Mouse (Mus musculus) forebrain, embryonic 12.5 days (tissue): Measurements from ENCODE around the gene Pheta2. TPM values are rescaled to one million over a fixed set of nuclear protein-coding genes. Genes with fewer than 3 reads are reported as not detected.
"Not testable (repeated sequence)": the region's sequence is repeated elsewhere in the genome, so short reads cannot be mapped to it uniquely, and the experiment has no call there.

Experiments
- ATAC-seq: fragments of 200-750 bp; cut with Nextera tagmentation; 2 replicates; pipeline ENCODE4 v1.8.0; 2017; ENCODE audit warnings: moderate TSS enrichment; ENCODE audit not compliant: low FRiP score
- H3K27ac ChIP-seq: fragments of 300-500 bp; sonication (generic); 2 replicates; pipeline ENCODE4 v1.5.1; 2016; ENCODE audit warnings: mild to moderate bottlenecking
- H3K27me3 ChIP-seq: fragments of 300-500 bp; sonication (generic); 2 replicates; pipeline ENCODE4 v1.6.1; 2016; ENCODE audit warnings: mild to moderate bottlenecking
- H3K36me3 ChIP-seq: fragments of 300-500 bp; sonication (generic); replicated peaks from 2 replicates; pipeline ENCODE4 v1.6.1; 2016; ENCODE audit warnings: mild to moderate bottlenecking
- H3K4me1 ChIP-seq: fragments of 300-500 bp; sonication (generic); 2 replicates; pipeline ENCODE4 v1.6.1; 2016
- H3K4me2 ChIP-seq: fragments of 300-500 bp; sonication (generic); 2 replicates; pipeline ENCODE4 v1.6.1; 2016; ENCODE audit warnings: mild to moderate bottlenecking, moderate library complexity
- H3K4me3 ChIP-seq: fragments of 300-500 bp; sonication (generic); replicated peaks from 2 replicates; pipeline ENCODE4 v1.5.1; 2016; ENCODE audit warnings: mild to moderate bottlenecking
- H3K9ac ChIP-seq: fragments of 300-500 bp; sonication (generic); 2 replicates; pipeline ENCODE4 v1.6.1; 2016; ENCODE audit warnings: mild to moderate bottlenecking
- H3K9me3 ChIP-seq: fragments of 300-500 bp; sonication (generic); 2 replicates; pipeline ENCODE4 v1.6.1; 2016
- WGBS: fragments of 180-500 bp; shearing (Covaris S2); methylation state at CpG from one replicate; pipeline ENCODE4 v1.1.7; 2016; 5-methylcytosine and 5-hydroxymethylcytosine counted together
- polyA plus RNA-seq: library from polyadenylated mRNA; unstranded; fragments of >200 nt; fragmentation: Nextera tagmentation; extraction: Ambion mirVana; gene quantifications from 2 replicates; pipeline ENCODE4 v1.2.1, GENCODE M21; 2016

The Pheta2 gene
- polyA plus RNA-seq, 1 experiment from 2014 or later, result 3.6 TPM

DNA sequence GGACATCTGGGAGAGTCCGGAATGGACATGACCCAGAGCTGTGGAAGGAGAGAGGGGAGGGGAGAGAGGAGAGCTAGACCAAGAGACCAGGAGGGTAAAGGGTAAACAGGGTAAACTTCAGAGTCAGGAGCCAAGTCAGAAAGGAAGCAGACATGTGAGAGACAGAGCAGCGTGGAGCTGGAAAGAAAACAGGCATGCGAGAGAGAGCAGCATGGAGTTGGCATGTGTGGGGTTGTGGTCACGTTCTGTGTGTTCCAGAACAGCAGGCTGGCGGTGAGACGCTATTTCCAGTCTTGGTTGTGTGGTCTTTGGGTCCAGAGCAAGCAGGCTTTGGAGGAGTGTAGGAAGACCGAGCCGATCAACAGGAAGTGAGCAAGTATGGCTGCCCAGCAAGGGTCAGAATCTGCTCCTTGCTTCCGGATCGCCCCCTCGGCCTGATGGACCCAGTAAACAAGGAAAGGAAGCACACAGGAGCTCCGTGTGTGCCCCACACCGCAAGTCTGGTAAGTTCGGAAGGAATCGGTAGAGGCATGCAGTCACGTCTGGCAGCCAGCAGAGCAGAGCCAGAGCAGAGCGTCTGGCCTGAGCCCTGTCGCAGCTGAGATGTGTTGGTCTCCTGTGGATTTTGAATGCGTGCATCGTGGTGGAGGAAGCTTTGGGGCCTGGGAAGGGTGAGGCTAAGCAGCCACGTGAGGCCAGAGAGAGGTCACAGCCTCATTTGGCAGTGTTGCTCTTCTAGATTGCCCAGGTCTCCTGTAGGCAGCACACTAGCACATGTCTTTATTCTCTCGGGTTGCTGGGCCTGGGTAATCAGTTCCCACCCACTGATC lies 19.9 kb downstream of the Pheta2 start:
- ATAC-seq, result no peak
- no peak overlapping the region for H3K27ac ChIP-seq
- peaks cover 4% of the 10 kb centered on the region; the same call in 1 of the 2 replicates for H3K4me1 ChIP-seq
- no peak overlapping the region for H3K4me3 ChIP-seq
- no peak overlapping the region for H3K9ac ChIP-seq
- H3K36me3 ChIP-seq, result no peaks in the 10 kb centered on the region
- H3K27me3 ChIP-seq, result no peaks in the 10 kb centered on the region
- H3K9me3 ChIP-seq, result no peaks in the 10 kb centered on the region
- no peak overlapping the region for H3K4me2 ChIP-seq
- 69% methylated on average over 22 of the region's 22 CpGs for WGBS

DNA sequence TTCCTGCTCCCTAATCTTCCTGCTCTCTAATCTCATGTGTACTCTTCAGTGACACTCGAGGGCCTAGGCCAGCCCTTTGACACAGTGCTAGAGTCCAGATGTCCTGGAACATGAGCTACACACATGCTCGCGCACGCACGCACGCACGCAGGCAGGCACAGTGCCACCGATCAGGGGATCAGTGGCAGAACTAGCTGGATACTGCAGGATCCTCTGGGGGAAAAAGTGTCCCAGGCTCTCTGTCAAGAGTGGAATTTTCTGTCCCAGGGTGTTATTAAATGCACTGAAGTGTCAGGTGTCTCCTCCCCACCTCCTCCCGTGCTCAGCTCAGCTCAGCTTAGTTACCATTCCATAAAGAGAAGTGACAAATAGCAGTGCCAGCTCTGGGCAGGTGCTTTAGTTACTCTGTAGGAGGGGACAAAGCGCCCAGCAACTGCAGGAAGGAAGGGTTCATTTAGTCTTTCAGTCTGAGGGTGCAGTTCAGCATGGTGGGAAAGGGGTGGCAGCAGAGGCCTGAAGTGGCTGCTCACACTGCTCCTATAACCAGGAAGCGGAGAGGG lies 22.8 kb downstream of the Pheta2 start:
- WGBS, result 76% methylated on average over 11 of the region's 11 CpGs
- Histone ChIP-seq H3K4me2 (no peak overlapping the region), H3K9me3 (no peaks in the 10 kb centered on the region), H3K4me3 (no peak overlapping the region), H3K36me3 (no peaks in the 10 kb centered on the region), H3K9ac (no peak overlapping the region), H3K27ac (no peak overlapping the region), H3K27me3 (no peaks in the 10 kb centered on the region), H3K4me1 (no peaks in the 10 kb centered on the region)
- ATAC-seq, result no peak

DNA sequence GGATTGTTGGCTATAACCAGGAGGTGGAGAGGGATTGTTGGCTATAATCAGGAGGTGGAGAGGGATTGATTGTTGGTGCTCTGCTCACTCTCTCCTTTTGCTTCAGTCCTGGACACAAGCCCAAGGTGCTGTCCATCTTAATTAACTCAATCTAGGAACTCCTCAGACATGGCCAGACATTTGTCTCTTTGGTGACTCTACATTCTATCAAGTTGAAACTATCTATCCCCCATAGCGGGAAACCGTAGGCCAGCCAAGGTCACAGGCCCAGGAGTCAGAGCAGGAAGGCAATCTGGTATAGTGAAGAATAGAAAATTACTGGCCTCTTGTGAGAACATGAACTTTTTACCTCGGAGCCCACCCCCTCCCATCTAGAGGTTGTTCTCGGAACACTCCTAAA lies 23.5 kb downstream of the Pheta2 start:
- no peak for ATAC-seq
- Histone ChIP-seq H3K27ac (no peak overlapping the region), H3K9ac (no peak overlapping the region)

DNA sequence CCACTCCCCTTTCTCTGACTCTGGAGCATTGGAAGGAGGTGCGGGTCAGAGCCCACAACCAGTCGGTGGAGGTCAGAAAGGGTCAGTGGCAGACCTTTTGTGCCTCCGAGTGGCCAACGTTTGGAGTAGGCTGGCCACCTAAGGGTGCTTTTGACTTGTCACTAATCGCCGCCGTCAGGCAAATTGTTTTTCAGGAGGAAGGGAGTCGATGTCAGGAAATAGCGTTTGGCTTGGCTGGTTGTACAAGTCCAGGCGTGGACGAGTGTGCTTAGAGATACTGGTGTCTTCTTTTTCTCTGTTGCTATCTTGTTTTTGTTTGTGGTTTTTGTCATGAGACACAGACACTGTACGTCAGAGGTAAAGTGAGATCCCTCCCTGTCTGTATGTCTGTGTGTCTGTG lies 25.1 kb downstream of the Pheta2 start:
- H3K9ac ChIP-seq, H3K36me3 ChIP-seq, H3K27me3 ChIP-seq, H3K27ac ChIP-seq, ATAC-seq, H3K4me2 ChIP-seq, H3K4me3 ChIP-seq, H3K4me1 ChIP-seq, H3K9me3 ChIP-seq: not testable (repeated sequence)
- WGBS, result 77% methylated on average over 11 of the region's 12 CpGs

More for the DNA sequence above, 23.5 kb downstream of the Pheta2 start:
- no peaks in the 10 kb centered on the region for H3K36me3 ChIP-seq
- H3K27me3 ChIP-seq, result no peaks in the 10 kb centered on the region
- WGBS, result 94% methylated on average over 4 of the region's 4 CpGs
- H3K4me1 ChIP-seq, result no peaks in the 10 kb centered on the region
- H3K4me3 ChIP-seq, result no peak overlapping the region
- H3K9me3 ChIP-seq, result no peaks in the 10 kb centered on the region
- no peak overlapping the region for H3K4me2 ChIP-seq

DNA sequence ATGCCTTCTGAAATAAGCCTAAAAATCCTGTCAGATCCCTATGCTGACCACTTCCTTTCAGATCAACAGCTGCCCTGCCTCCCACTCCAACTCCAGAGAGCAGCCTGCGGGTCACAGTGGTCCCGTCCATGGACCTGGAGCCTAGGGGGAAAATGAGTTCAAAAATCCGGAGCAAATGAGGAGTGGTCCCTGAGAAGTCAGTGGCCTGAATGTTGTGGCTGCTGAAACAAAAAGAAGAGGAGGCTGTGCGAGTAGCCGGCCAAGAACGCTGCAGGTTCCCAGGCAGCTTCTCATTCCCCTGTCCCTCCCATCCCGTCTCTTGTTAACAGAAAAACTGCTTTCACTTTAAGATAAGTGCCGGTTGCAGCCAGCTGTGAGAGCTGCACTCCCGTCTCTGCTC lies 25.8 kb downstream of the Pheta2 start:
- not testable (repeated sequence) for H3K27ac ChIP-seq, H3K27me3 ChIP-seq, H3K9me3 ChIP-seq, H3K36me3 ChIP-seq, ATAC-seq, H3K4me3 ChIP-seq, H3K9ac ChIP-seq, H3K4me2 ChIP-seq, H3K4me1 ChIP-seq
- WGBS, result 16% methylated on average over 6 of the region's 9 CpGs

DNA sequence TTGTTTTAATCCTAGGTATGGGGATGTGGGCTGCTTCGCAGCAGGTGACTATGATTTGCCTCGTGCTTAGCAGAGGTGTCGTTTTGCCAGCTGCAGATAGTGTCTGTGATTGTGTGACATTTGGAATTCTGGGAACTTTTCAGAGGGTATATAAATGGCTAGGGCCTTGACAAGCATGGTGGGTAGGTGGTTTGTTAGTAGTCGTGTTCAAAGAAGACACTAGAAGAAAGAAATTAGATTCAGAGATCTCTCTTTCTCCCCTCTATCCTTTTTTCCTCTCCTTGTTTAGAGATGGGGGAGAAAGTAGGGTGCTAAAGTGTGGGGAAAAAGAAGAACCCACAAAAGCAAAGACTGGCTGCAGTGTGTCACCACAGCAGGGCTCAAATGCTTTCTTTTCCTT lies 29.4 kb downstream of the Pheta2 start:
- no peak for ATAC-seq
- 92% methylated on average over 4 of the region's 4 CpGs for WGBS

DNA sequence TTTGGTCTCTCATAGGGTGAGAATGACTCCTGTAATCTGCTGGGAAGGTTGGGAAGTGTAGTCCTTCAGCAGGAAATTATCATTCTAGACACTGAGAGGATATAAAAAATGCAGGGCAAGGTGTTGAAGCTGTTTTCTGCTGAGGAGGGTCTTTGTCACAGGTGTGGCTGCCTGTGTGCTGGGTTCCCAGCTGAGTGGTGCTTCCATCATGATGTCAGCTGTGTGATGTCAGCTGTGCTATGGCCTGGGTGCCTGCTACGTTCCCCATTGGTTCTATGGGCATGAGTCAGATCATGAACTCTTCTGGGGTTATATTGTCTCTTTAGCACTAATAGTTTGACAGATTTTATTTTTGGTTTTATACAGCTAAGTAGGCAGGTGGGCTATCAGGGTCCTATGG lies 30.1 kb downstream of the Pheta2 start:
- WGBS, result 83% methylated on average over 1 of the region's 1 CpGs

More for the DNA sequence above, 29.4 kb downstream of the Pheta2 start:
- Histone ChIP-seq H3K4me3 (no peak overlapping the region), H3K9me3 (no peaks in the 10 kb centered on the region), H3K9ac (no peak overlapping the region), H3K27me3 (no peaks in the 10 kb centered on the region), H3K4me1 (no peaks in the 10 kb centered on the region), H3K4me2 (no peak overlapping the region), H3K36me3 (no peaks in the 10 kb centered on the region), H3K27ac (no peak overlapping the region)

DNA sequence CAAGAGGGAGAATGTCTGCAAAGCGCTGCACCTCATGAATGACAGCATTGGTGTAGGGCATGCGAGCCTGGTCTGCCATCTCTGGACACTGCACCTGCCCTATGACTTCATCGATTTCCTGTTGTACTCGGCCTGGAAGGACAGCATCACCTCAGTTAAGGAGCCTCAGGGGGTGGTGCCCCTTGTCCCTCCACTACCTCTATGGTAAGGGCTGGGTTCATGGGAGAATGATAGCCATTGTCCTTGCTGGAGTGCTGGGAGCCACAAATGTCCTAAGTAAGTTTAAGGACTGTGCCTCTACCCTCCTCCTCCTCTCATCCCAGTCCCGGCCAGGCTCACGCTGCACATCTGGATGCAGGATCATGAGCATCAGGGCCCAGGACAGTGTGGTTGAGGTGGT lies 33.7 kb downstream of the Pheta2 start:
- H3K4me3 ChIP-seq, result no peak overlapping the region
- ATAC-seq, result no peak
- no peak overlapping the region for H3K4me2 ChIP-seq
- no peak overlapping the region for H3K9ac ChIP-seq
- H3K27me3 ChIP-seq, result no peaks in the 10 kb centered on the region
- WGBS, result 88% methylated on average over 6 of the region's 6 CpGs
- H3K4me1 ChIP-seq, result peaks cover 8% of the 10 kb centered on the region; the same call in 1 of the 2 replicates
- H3K9me3 ChIP-seq, result no peaks in the 10 kb centered on the region
- H3K36me3 ChIP-seq, result no peaks in the 10 kb centered on the region
- H3K27ac ChIP-seq, result no peak overlapping the region

More for the DNA sequence above, 30.1 kb downstream of the Pheta2 start:
- Histone ChIP-seq H3K4me3 (no peak overlapping the region), H3K9ac (no peak overlapping the region), H3K9me3 (no peaks in the 10 kb centered on the region), H3K36me3 (no peaks in the 10 kb centered on the region), H3K27me3 (no peaks in the 10 kb centered on the region), H3K27ac (no peak overlapping the region), H3K4me2 (no peak overlapping the region), H3K4me1 (no peaks in the 10 kb centered on the region)
- ATAC-seq, result no peak

DNA sequence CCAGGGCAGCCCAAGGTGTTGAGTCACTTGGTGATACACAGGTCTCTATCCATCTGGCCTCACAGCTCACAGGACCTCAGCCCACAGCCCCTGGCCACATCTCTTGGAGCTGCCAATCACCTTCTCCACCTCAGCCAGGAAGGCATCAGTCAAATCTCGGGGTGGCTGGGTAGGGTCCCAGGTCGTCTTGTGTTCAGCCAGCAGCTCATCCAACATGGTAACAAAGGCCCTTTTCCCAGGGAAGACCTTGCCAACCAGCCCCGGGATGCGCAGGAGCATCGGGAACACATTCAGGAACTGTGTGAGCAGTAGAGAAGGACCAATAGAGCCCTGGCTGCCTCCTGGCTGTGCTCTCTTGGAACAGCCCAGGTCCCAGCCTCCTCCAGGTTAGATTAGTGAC lies 34.2 kb downstream of the Pheta2 start:
- no peak overlapping the region for H3K4me3 ChIP-seq
- no peak overlapping the region for H3K27ac ChIP-seq
- H3K9me3 ChIP-seq, result no peaks in the 10 kb centered on the region
- 88% methylated on average over 5 of the region's 5 CpGs for WGBS
- H3K4me1 ChIP-seq, result peaks cover 10% of the 10 kb centered on the region; the same call in 1 of the 2 replicates
- H3K4me2 ChIP-seq, result no peak overlapping the region
- no peak for ATAC-seq
- no peaks in the 10 kb centered on the region for H3K27me3 ChIP-seq
- H3K36me3 ChIP-seq, result no peaks in the 10 kb centered on the region
- no peak overlapping the region for H3K9ac ChIP-seq

DNA sequence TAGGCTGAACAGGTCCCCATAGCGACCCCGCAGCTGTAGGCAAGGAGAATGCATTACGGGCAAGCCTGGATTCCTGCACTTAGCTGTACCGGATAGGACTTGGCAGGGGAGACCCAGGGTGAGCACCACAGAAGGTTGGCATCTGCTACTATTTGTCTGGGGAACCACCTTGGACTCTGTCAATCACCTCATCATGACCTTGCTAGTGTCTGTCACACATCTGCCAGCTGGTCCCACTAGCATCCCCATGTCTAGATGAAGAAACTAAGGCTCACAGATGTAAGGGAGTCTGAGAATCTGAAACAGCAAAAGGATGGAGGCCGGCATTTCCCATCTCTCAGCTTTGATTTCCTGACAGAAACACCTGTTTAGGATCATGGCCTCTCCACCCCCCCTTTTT lies 35.7 kb downstream of the Pheta2 start:
- ATAC-seq, result no peak
- Histone ChIP-seq H3K27ac (no peak overlapping the region), H3K4me3 (no peak overlapping the region), H3K4me2 (no peak overlapping the region), H3K36me3 (no peaks in the 10 kb centered on the region), H3K9ac (no peak overlapping the region), H3K27me3 (no peaks in the 10 kb centered on the region), H3K4me1 (peaks cover 16% of the 10 kb centered on the region; the same call in 1 of the 2 replicates), H3K9me3 (no peaks in the 10 kb centered on the region)
- WGBS, result 79% methylated on average over 5 of the region's 5 CpGs

DNA sequence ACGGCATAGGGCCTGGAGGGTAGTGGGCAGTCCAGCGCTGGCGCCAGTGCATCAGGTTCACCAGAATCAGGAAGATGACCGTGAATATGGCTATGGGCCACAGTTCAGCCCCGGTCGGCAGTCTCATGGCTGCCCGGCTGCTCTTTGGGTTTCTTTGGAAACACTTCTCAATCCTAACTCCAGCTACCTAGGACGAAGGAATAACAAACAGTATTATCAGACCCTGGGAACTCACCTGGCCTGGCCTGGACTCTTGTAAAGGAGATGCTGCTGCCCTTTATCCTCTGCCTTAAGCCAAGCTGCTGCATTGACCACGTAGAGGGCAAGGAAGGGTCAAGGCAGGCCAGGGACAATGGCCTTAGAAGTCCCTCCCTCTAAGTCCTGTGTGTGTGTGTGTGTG lies 37.1 kb downstream of the Pheta2 start:
- 86% methylated on average over 9 of the region's 9 CpGs for WGBS
- Histone ChIP-seq H3K27ac (no peak overlapping the region), H3K4me3 (no peak overlapping the region), H3K9me3 (no peaks in the 10 kb centered on the region), H3K4me2 (no peak overlapping the region), H3K4me1 (peaks cover 27% of the 10 kb centered on the region), H3K27me3 (no peaks in the 10 kb centered on the region), H3K9ac (no peak overlapping the region), H3K36me3 (no peaks in the 10 kb centered on the region)
- no peak for ATAC-seq

DNA sequence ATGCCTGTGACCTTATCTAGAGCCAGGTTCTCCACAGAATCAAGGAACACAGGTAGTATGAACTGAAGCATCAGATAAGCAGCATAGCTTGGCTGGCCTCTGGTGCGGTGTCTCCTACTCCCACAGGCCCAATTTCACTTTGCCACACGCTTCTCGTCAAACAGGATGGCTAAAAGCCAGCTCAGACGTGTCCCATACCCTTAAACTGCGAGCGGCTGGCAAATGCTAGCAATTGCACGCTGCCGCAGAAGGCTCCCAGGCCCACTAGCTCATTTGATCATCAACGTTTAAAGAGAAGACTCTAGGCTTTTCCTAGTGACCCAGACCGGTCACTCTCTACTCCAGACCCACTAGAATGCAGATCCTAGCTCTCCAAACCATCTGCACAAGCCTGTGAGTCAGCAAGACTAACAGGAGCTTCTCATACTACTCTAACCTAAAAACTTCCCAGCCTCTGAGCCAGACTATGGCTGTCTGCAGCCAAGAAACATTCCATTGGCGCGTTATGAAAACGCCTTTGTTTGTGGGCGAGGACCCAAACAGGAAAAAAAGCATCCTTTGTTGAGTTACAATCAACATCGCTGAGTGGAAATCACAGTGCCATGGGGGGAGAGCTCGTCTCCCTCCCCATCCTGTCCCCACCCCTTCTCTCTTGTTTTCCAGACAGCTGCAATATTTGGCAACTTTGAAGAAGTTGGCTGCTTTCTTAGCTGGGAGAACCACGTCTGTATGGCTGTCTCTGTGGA lies 37.8 kb downstream of the Pheta2 start:
- Histone ChIP-seq H3K9ac (no peak overlapping the region), H3K9me3 (no peaks in the 10 kb centered on the region), H3K27ac (peak overlapping the region; percentile 36; the same call in 1 of the 2 replicates), H3K27me3 (no peaks in the 10 kb centered on the region), H3K4me3 (no peak overlapping the region), H3K4me2 (no peak overlapping the region), H3K36me3 (no peaks in the 10 kb centered on the region), H3K4me1 (peaks cover 30% of the 10 kb centered on the region)
- no peak for ATAC-seq
- 57% methylated on average over 17 of the region's 17 CpGs for WGBS
